Mouse (Mus musculus) limb, embryonic 11.5 days (tissue): ENCODE measurements at regions not wholly inside any gene's neighbourhood (a gene's known extent, or its start where the extent isn't known, plus 50 kb on each side); places are given as distances from the start of the nearest gene placed in this dataset.

Experiments used
- ATAC-seq: fragments of 200-750 bp; cut with Nextera tagmentation; 2 replicates; pipeline ENCODE4 v1.8.0; 2017; ENCODE audit warnings: low read depth; ENCODE audit not compliant: insufficient number of reproducible peaks, low FRiP score, low TSS enrichment
- DNase-seq: peaks from one replicate; pipeline ENCODE4 v3.0.0-alpha.2; 2015; ENCODE audit warnings: low spot score
- H3K27ac ChIP-seq: fragments of 300-500 bp; sonication (generic); replicated peaks from 2 replicates; pipeline ENCODE4 v1.5.1; 2014; ENCODE audit warnings: low read depth, mild to moderate bottlenecking, low read length
- H3K27me3 ChIP-seq: fragments of 300-500 bp; sonication (generic); 2 replicates; pipeline ENCODE4 v1.6.1; 2014; ENCODE audit warnings: mild to moderate bottlenecking, low read length, mixed read lengths; ENCODE audit not compliant: control insufficient read depth, insufficient read depth
- H3K36me3 ChIP-seq: fragments of 300-500 bp; sonication (generic); 2 replicates; pipeline ENCODE4 v1.6.1; 2014; ENCODE audit warnings: mild to moderate bottlenecking, low read length, moderate library complexity, mixed read lengths; ENCODE audit not compliant: control insufficient read depth, insufficient read depth
- H3K4me1 ChIP-seq: fragments of 300-500 bp; sonication (generic); 2 replicates; pipeline ENCODE4 v1.6.1; 2014; ENCODE audit warnings: low read length, mixed read lengths; ENCODE audit not compliant: control insufficient read depth, insufficient read depth
- H3K4me2 ChIP-seq: fragments of 300-500 bp; sonication (generic); 2 replicates; pipeline ENCODE4 v1.6.1; 2014; ENCODE audit warnings: low read depth, mild to moderate bottlenecking, moderate library complexity; ENCODE audit not compliant: severe bottlenecking
- H3K4me3 ChIP-seq: fragments of 300-500 bp; sonication (generic); 2 replicates; pipeline ENCODE4 v1.5.1; 2014; ENCODE audit warnings: low read depth, low read length
- H3K9ac ChIP-seq: fragments of 300-500 bp; sonication (generic); 2 replicates; pipeline ENCODE4 v1.6.1; 2014; ENCODE audit warnings: mild to moderate bottlenecking, low read length
- H3K9me3 ChIP-seq: fragments of 300-500 bp; sonication (generic); 2 replicates; pipeline ENCODE4 v1.6.1; 2016; ENCODE audit warnings: low read length; ENCODE audit not compliant: control insufficient read depth
- WGBS: fragments of 180-500 bp; shearing (Covaris S2); extraction: QIAGEN DNeasy Blood & Tissue Kit; methylation state at CpG from one replicate; pipeline ENCODE4 v1.1.7; 2014; 5-methylcytosine and 5-hydroxymethylcytosine counted together

DNA sequence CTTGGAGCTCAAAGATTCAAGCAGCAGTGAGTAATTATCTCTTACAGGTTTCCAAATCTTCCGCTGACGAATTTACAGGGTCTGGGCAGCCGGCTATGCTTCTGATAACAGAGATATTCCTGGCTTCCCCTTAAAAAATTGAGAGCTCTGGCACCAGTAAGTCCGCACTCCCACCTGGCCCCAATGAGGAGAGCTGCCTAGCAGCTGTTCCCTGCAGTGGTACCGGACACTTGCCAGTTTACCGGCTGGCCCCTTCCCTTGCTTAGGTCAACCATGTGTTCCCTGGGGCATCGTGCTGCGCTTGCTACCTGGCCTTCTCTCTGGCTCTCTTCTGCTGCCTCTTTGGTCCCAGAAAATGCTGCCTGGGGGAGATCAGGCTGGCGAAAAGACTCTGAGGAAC is 244.0 kb downstream of the Gm19410 start:
- H3K4me3 ChIP-seq = no peak overlapping the region
- 69% methylated on average over 9 of the region's 9 CpGs for WGBS
- 0 out of 2 replicates have a peak, but pooled peaks cover 3% of the 10 kb centered on the region for H3K4me1 ChIP-seq
- H3K27me3 ChIP-seq = no peaks in the 10 kb centered on the region
- ATAC-seq (no peak), DNase-seq (no peak)
- no peaks in the 10 kb centered on the region for H3K36me3 ChIP-seq
- H3K9ac ChIP-seq = no peak overlapping the region
- no peak overlapping the region for H3K27ac ChIP-seq
- no peak overlapping the region for H3K4me2 ChIP-seq
- no peaks in the 10 kb centered on the region for H3K9me3 ChIP-seq

DNA sequence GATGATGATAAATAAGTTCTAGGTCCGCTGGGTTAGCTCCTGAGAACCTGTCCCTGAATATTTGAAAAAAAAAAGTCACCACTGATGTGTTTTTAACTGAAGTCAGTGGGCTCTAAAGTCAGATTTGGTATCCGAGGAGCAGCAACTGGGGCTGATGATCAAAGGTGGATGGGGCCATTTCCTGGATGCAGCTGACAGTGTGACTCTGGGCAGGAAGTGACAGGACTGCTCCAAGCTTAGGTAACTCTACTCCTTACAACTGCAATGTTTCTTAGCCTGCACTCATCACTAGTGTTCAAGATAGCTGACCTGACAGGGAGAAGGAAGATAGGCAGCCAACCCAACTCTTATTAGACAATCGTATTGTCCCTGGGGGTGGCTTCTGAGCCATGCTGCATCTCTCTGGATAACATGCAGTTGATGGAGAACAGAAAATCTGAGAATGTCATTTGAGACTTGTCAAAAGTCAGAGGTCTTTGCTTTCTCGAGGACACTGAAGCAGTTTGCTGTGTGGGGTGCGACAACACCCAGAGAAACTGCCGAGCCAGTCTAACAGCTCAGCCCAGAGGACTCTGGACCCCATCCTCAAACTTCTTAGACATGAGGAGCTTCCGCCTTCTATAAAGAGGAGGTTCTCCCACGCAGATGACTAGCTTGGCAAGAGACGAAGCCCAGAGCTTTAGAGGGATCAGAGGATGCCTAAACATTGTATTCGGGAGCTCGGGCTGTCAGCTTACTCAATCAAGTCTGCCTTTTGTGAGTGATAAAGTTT is 245.0 kb downstream of the Gm19410 start:
- Histone ChIP-seq H3K36me3 (no peaks in the 10 kb centered on the region), H3K9me3 (no peaks in the 10 kb centered on the region), H3K9ac (no peak overlapping the region), H3K27ac (no peak overlapping the region), H3K4me1 (0 out of 2 replicates have a peak, but pooled peaks cover 3% of the 10 kb centered on the region), H3K4me2 (no peak overlapping the region), H3K27me3 (no peaks in the 10 kb centered on the region), H3K4me3 (no peak overlapping the region)
- ATAC-seq (no peak), DNase-seq (no peak)
- 73% methylated on average over 11 of the region's 11 CpGs for WGBS

DNA sequence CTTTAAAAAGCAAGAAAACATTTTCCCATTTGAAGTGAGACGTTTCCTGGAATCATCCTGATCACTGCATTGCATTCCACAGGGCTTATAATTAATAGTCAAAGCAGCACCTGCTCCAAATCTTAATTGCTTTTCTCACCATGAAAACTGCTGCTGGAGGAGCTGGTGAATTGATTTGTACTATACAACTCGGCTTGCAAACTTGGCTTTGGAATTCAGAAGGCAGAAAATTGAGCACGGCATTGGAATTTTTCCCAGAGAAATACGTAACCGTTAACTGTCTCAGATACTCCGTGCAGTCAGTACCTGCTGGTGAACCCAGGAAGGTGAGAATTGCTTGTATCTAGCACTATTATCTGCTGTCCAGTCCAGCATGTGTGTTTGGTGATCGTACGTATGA is 249.3 kb downstream of the Gm19410 start:
- ATAC-seq = no peak
- no peaks in the 10 kb centered on the region for H3K27me3 ChIP-seq
- H3K9me3 ChIP-seq = no peaks in the 10 kb centered on the region
- H3K4me2 ChIP-seq = no peak overlapping the region
- no peak overlapping the region for H3K4me3 ChIP-seq
- H3K27ac ChIP-seq = no peak overlapping the region
- no peak overlapping the region for H3K9ac ChIP-seq
- H3K36me3 ChIP-seq = no peaks in the 10 kb centered on the region
- 0 out of 2 replicates have a peak, but pooled peaks cover 3% of the 10 kb centered on the region for H3K4me1 ChIP-seq
- DNase-seq = no peak
- WGBS = 79% methylated on average over 8 of the region's 8 CpGs

DNA sequence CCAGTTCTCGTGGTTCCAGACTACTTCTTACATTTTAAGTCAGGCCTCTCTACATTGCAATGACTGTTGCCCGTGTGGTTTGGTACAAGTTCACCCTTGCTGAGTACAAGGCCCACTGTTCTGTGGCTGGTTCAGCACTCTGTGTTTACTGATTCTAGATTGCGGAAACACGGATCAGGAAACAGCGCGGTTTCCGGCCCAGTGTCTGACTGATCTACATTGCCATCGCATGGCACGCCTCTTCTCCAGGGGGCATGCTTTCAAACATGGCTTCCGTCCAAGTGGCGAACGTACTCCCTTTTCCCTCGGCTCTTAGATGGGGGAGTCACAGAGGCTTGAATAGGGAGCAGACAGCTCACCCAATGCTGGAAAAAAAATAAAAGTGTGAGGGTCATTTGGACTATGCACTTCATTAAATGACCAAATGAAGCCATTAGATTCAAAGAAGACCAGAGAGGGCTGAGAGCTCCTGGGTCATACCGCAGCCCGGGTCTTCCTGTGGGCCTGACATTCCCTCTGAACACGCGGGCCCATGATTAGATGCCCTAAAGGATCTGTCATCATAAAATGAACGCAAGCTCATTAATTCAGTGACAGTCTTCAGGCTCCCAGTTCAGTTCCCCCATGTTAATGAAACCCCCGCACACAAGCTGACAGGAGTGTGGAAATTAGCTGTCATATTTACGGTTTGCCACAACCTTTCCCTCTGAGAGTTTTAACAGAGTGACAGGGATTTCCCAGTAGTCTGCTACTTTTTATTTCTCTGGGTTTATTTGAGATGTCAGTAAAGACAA is 250.9 kb downstream of the Gm19410 start:
- Histone ChIP-seq H3K4me3 (no peak overlapping the region), H3K27me3 (no peaks in the 10 kb centered on the region), H3K9me3 (no peaks in the 10 kb centered on the region), H3K4me1 (0 out of 2 replicates have a peak, but pooled peaks cover 3% of the 10 kb centered on the region), H3K9ac (no peak overlapping the region), H3K36me3 (no peaks in the 10 kb centered on the region), H3K27ac (no peak overlapping the region), H3K4me2 (no peak overlapping the region)
- 71% methylated on average over 20 of the region's 20 CpGs for WGBS
- ATAC-seq (no peak), DNase-seq (no peak)

DNA sequence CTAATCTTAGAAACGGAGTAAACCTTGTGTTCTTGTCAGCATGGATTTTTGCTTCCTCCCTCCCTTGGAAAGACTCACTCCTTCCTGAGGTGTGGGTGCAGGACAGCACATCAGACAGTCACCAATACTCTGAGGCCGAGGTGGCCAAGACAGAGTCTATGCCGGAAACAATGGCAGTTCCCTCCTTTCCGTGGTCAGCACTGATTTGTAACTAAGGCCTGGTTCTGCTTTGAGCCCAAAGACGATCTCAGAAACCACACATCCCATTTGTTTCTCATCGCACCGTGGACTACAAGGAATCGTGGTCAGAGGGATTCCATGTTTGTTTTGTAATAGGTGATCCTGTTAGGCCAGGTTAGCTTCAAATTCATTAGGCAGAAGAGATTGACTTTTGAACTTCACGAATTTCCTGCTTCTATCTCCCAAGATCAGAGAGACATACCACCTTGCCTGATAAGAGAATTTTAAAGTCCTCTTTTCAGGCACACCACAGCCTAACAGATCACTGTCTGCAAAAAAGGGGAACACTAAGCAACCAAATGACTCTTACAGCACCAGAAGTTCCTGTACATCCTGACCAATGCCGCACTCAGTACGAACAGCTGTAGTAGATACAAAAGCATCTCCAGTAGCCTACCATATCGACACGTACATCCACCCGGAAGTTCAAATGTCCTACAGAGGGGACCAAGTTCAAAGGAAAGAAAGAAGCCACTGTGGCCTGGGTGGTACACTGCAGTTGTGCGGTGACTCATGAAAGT is 253.6 kb downstream of the Gm19410 start:
- no peak overlapping the region for H3K27ac ChIP-seq
- no peak overlapping the region for H3K4me2 ChIP-seq
- no peak for DNase-seq
- no peak overlapping the region for H3K9ac ChIP-seq
- H3K9me3 ChIP-seq = no peaks in the 10 kb centered on the region
- ATAC-seq = no peak
- 0 out of 2 replicates have a peak, but pooled peaks cover 2% of the 10 kb centered on the region for H3K4me1 ChIP-seq
- WGBS = 87% methylated on average over 15 of the region's 15 CpGs
- H3K27me3 ChIP-seq = no peaks in the 10 kb centered on the region
- no peak overlapping the region for H3K4me3 ChIP-seq
- no peaks in the 10 kb centered on the region for H3K36me3 ChIP-seq

DNA sequence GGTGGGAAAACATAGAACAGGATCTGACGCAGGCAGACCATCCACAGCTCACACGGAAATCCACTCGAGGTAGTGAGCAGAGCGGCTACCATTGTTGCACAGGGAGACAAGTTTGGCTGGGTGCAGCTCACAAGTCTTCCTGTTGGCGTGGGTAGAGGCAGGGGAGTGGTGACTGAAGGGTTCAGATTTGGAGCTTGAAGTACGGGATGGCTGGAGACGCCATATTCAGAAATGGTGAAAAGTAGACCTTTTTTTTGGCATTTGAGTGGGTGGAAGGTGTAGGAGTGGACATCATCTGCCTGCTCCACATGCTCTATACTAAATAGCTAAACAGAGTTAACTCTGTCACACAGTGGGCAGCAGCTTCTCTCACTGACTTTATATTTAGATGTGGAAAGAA is 254.3 kb downstream of the Gm19410 start:
- no peaks in the 10 kb centered on the region; the same call in 1 of the 2 replicates for H3K9me3 ChIP-seq
- H3K27ac ChIP-seq = no peak overlapping the region
- H3K9ac ChIP-seq = no peak overlapping the region
- no peak overlapping the region for H3K4me2 ChIP-seq
- no peaks in the 10 kb centered on the region for H3K36me3 ChIP-seq
- 94% methylated on average over 7 of the region's 7 CpGs for WGBS
- no peaks in the 10 kb centered on the region for H3K27me3 ChIP-seq
- no peaks in the 10 kb centered on the region for H3K4me1 ChIP-seq
- DNase-seq (no peak), ATAC-seq (no peak)
- no peak overlapping the region for H3K4me3 ChIP-seq

DNA sequence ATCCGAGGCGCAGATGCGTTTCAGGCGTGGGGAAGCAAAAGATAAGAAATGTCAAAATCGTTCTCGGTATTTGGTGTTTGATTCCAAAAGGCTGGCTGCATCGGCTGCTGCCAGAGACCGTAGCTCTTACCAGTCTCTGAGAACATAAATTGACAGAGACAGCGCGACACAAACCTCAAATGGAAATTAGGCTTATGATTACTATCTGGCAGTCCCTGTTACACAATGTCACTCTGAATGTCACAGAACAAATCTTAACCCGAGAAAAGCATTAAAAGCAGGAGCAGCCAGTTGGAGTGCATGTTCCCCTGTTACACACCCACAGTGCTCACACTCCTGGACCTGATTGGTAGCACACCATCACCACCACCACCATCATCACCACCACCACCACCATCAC is 262.0 kb downstream of the Gm19410 start:
- Histone ChIP-seq H3K4me3 (no peak overlapping the region), H3K27ac (no peak overlapping the region), H3K36me3 (no peaks in the 10 kb centered on the region), H3K4me1 (no peaks in the 10 kb centered on the region), H3K4me2 (no peak overlapping the region), H3K9ac (no peak overlapping the region), H3K9me3 (no peaks in the 10 kb centered on the region; the same call in 1 of the 2 replicates), H3K27me3 (no peaks in the 10 kb centered on the region)
- WGBS = 93% methylated on average over 11 of the region's 11 CpGs
- no peak for DNase-seq
- no peak for ATAC-seq
